Mouse (Mus musculus) CH12.LX (cell line): ENCODE measurements around the gene Macrod1.

Source experiments
- ETS1 ChIP-seq: conservative IDR thresholded peaks from 2 replicates; pipeline ENCODE4 v1.6.1; 2012; ENCODE audit warnings: low read depth, mild to moderate bottlenecking, inconsistent platforms, low read length, improper control_type of control experiment, moderate library complexity
- MAX ChIP-seq: IDR thresholded peaks from 2 replicates; pipeline ENCODE4 v1.6.1; 2011; ENCODE audit warnings: low read length, improper control_type of control experiment

- no peak for TF ChIP-seq ETS1
- TF ChIP-seq MAX: no peak
Observed at GRCm38 (mm10) chr19:7196741-7197270, 140.2 kb downstream of the Macrod1 start.
